Mouse (Mus musculus) testis, adult 2 months (tissue): Measurements from ENCODE around the gene E2f6.

ENCODE experiments used
- CTCF ChIP-seq: fragments of 200-500 bp; IDR thresholded peaks from 2 replicates; pipeline ENCODE4 v1.5.1; 2012; ENCODE audit warnings: low read depth, mild to moderate bottlenecking, inconsistent platforms, low read length, moderate library complexity; ENCODE audit not compliant: control insufficient read depth, insufficient read depth, insufficient replicate concordance
- POLR2A ChIP-seq: fragments of 200-500 bp; IDR thresholded peaks from 2 replicates; pipeline ENCODE4 v1.6.1; 2012; ENCODE audit warnings: low read depth, mild to moderate bottlenecking, inconsistent platforms, low read length, moderate library complexity; ENCODE audit not compliant: control insufficient read depth

- TF ChIP-seq POLR2A (no peak), CTCF (no peak)
Measured at GRCm38 (mm10) chr12:16800959-16801315, 9.8 kb upstream of the E2f6 start.
